Mouse (Mus musculus) hindbrain, embryonic 10.5 days (tissue): ENCODE measurements around the gene Apon. TPM values are rescaled to one million over a fixed set of nuclear protein-coding genes. Genes with fewer than 3 reads are reported as not detected.
A peak's percentile ranks its signal among the peaks of the same experiment; 100 is the strongest.
"Not testable (repeated sequence)": the region's sequence is repeated elsewhere in the genome, so short reads cannot be mapped to it uniquely, and the experiment has no call there.

Source experiments
- DNase-seq: peaks from one replicate; pipeline ENCODE4 v3.0.0-alpha.2; 2017; ENCODE audit warnings: low spot score
- H3K27ac ChIP-seq: fragments of 300-500 bp; sonication (generic); 2 replicates; pipeline ENCODE4 v1.5.1; 2016; ENCODE audit warnings: mild to moderate bottlenecking, moderate library complexity
- H3K27me3 ChIP-seq: fragments of 300-500 bp; sonication (generic); 2 replicates; pipeline ENCODE4 v1.6.1; 2016; ENCODE audit warnings: mild to moderate bottlenecking; ENCODE audit not compliant: poor library complexity, insufficient read depth, severe bottlenecking
- H3K36me3 ChIP-seq: fragments of 300-500 bp; sonication (generic); 2 replicates; pipeline ENCODE4 v1.6.1; 2016; ENCODE audit warnings: mild to moderate bottlenecking, moderate library complexity
- H3K4me1 ChIP-seq: fragments of 300-500 bp; sonication (generic); replicated peaks from 2 replicates; pipeline ENCODE4 v1.6.1; 2016; ENCODE audit warnings: mild to moderate bottlenecking
- H3K4me3 ChIP-seq: fragments of 300-500 bp; sonication (generic); 2 replicates; pipeline ENCODE4 v1.5.1; 2016; ENCODE audit warnings: mild to moderate bottlenecking, moderate library complexity
- H3K9me3 ChIP-seq: fragments of 300-500 bp; sonication (generic); 2 replicates; pipeline ENCODE4 v1.6.1; 2016; ENCODE audit warnings: mild to moderate bottlenecking, moderate library complexity
- WGBS: fragments of 180-500 bp; shearing (Covaris S2); methylation state at CpG from one replicate; pipeline ENCODE4 v1.1.7; 2016; 5-methylcytosine and 5-hydroxymethylcytosine counted together
- polyA plus RNA-seq: library from polyadenylated mRNA; unstranded; fragments of >200 nt; fragmentation: Nextera tagmentation; extraction: Ambion mirVana; gene quantifications from 2 replicates; pipeline ENCODE4 v1.2.1, GENCODE M21; 2016

Apon gene
- polyA plus RNA-seq: 0.54 and 0.56 TPM in 2 replicates

GRCm38 (mm10) chr10:128253677-128254255, at the start of gene Apon:
Apon (plus strand) TSS chr10:128254096.
- no peaks in the 10 kb centered on the region for H3K4me1 ChIP-seq
- H3K9me3 ChIP-seq: no peaks in the 10 kb centered on the region
- 90% methylated on average over 4 of the region's 4 CpGs for WGBS
- no peak for DNase-seq
- no peak within 1 kb of the TSS for H3K4me3 ChIP-seq
- H3K36me3 ChIP-seq: peaks cover 59% of the 10 kb centered on the region
- H3K27ac ChIP-seq: no peak within 1 kb of the TSS
- no peaks in the 10 kb centered on the region for H3K27me3 ChIP-seq

GRCm38 (mm10) chr10:128204941-128205340, 49.0 kb upstream of the Apon start:
- no peaks in the 10 kb centered on the region for H3K9me3 ChIP-seq
- H3K27me3 ChIP-seq: no peaks in the 10 kb centered on the region
- H3K4me1 ChIP-seq: peaks cover 11% of the 10 kb centered on the region; the same call in 1 of the 2 replicates
- peaks cover 15% of the 10 kb centered on the region for H3K36me3 ChIP-seq
- 89% methylated on average over 15 of the region's 15 CpGs for WGBS
- H3K27ac ChIP-seq: no peak overlapping the region
- H3K4me3 ChIP-seq: no peak overlapping the region
- DNase-seq: no peak

GRCm38 (mm10) chr10:128208326-128208725, 45.6 kb upstream of the Apon start:
- Histone ChIP-seq H3K27me3 (peaks cover 4% of the 10 kb centered on the region; the same call in 1 of the 2 replicates), H3K27ac (no peak overlapping the region), H3K4me3 (no peak overlapping the region), H3K4me1 (peaks cover 25% of the 10 kb centered on the region), H3K9me3 (no peaks in the 10 kb centered on the region), H3K36me3 (peaks cover 15% of the 10 kb centered on the region)
- 95% methylated on average over 10 of the region's 10 CpGs for WGBS
- DNase-seq: no peak

GRCm38 (mm10) chr10:128209311-128210009, 44.4 kb upstream of the Apon start:
- DNase-seq: no peak
- peaks cover 15% of the 10 kb centered on the region for H3K36me3 ChIP-seq
- H3K27me3 ChIP-seq: peaks cover 14% of the 10 kb centered on the region
- WGBS: 94% methylated on average over 11 of the region's 11 CpGs
- no peak overlapping the region for H3K27ac ChIP-seq
- no peaks in the 10 kb centered on the region for H3K9me3 ChIP-seq
- peaks cover 21% of the 10 kb centered on the region for H3K4me1 ChIP-seq
- no peak overlapping the region for H3K4me3 ChIP-seq

GRCm38 (mm10) chr10:128210131-128210530, 43.8 kb upstream of the Apon start:
- peaks cover 15% of the 10 kb centered on the region for H3K36me3 ChIP-seq
- H3K4me3 ChIP-seq: peak overlapping the region; percentile 72
- H3K9me3 ChIP-seq: no peaks in the 10 kb centered on the region
- H3K27ac ChIP-seq: no peak overlapping the region
- peaks cover 16% of the 10 kb centered on the region for H3K27me3 ChIP-seq
- H3K4me1 ChIP-seq: peaks cover 21% of the 10 kb centered on the region
- DNase-seq: no peak
- WGBS: 88% methylated on average over 2 of the region's 2 CpGs

GRCm38 (mm10) chr10:128210954-128211353, 42.9 kb upstream of the Apon start:
- Histone ChIP-seq H3K36me3 (peaks cover 15% of the 10 kb centered on the region), H3K27ac (peak overlapping the region; percentile 85), H3K4me3 (peak overlapping the region; percentile 72), H3K27me3 (peaks cover 16% of the 10 kb centered on the region), H3K9me3 (no peaks in the 10 kb centered on the region), H3K4me1 (peaks cover 21% of the 10 kb centered on the region)
- 38% methylated on average over 14 of the region's 14 CpGs for WGBS
- DNase-seq: no peak

- WGBS: under 1% methylated on average over 30 of the region's 30 CpGs
- Histone ChIP-seq H3K27ac (peak within 1 kb of the TSS; percentile 85), H3K9me3 (no peaks in the 10 kb centered on the region), H3K4me1 (peaks cover 21% of the 10 kb centered on the region), H3K27me3 (peaks cover 16% of the 10 kb centered on the region), H3K4me3 (peak within 1 kb of the TSS; percentile 72), H3K36me3 (peaks cover 11% of the 10 kb centered on the region)
- DNase-seq: peak; percentile 93
Measured at GRCm38 (mm10) chr10:128211390-128212108, 42.3 kb upstream of the Apon start, which contains the start of gene Spryd4. Spryd4 (minus strand) TSS chr10:128211807.

GRCm38 (mm10) chr10:128212148-128212547, 41.7 kb upstream of the Apon start:
- Histone ChIP-seq H3K4me1 (peaks cover 21% of the 10 kb centered on the region), H3K27me3 (peaks cover 16% of the 10 kb centered on the region), H3K27ac (peak overlapping the region; percentile 85), H3K36me3 (peaks cover 5% of the 10 kb centered on the region), H3K9me3 (no peaks in the 10 kb centered on the region), H3K4me3 (peak overlapping the region; percentile 72)
- WGBS: 54% methylated on average over 6 of the region's 6 CpGs
- no peak for DNase-seq

- Histone ChIP-seq H3K4me3 (peak overlapping the region; percentile 48), H3K27ac (peak overlapping the region; percentile 41; the same call in 1 of the 2 replicates), H3K9me3 (no peaks in the 10 kb centered on the region), H3K36me3 (peaks cover 5% of the 10 kb centered on the region), H3K4me1 (peaks cover 21% of the 10 kb centered on the region), H3K27me3 (peaks cover 16% of the 10 kb centered on the region)
- 3% methylated on average over 18 of the region's 18 CpGs for WGBS
- DNase-seq: peak; percentile 65
Measured at GRCm38 (mm10) chr10:128212871-128213323, 41.0 kb upstream of the Apon start.

- WGBS: 90% methylated on average over 4 of the region's 4 CpGs
- not testable (repeated sequence) for H3K36me3 ChIP-seq, H3K9me3 ChIP-seq, H3K27ac ChIP-seq, H3K4me3 ChIP-seq, DNase-seq
- Histone ChIP-seq H3K4me1 (peaks cover 21% of the 10 kb centered on the region), H3K27me3 (peaks cover 16% of the 10 kb centered on the region)
Measured at GRCm38 (mm10) chr10:128214112-128214511, 39.8 kb upstream of the Apon start.

GRCm38 (mm10) chr10:128214981-128215380, 38.9 kb upstream of the Apon start:
- H3K4me3 ChIP-seq: no peak overlapping the region
- no peak for DNase-seq
- H3K4me1 ChIP-seq: peaks cover 20% of the 10 kb centered on the region
- H3K9me3 ChIP-seq: no peaks in the 10 kb centered on the region
- no peaks in the 10 kb centered on the region for H3K36me3 ChIP-seq
- H3K27ac ChIP-seq: no peak overlapping the region
- WGBS: 83% methylated on average over 5 of the region's 5 CpGs
- H3K27me3 ChIP-seq: peaks cover 16% of the 10 kb centered on the region

- 95% methylated on average over 18 of the region's 18 CpGs for WGBS
- Histone ChIP-seq H3K27ac (no peak overlapping the region), H3K36me3 (no peaks in the 10 kb centered on the region), H3K27me3 (peaks cover 10% of the 10 kb centered on the region), H3K4me3 (no peak overlapping the region), H3K4me1 (peaks cover 4% of the 10 kb centered on the region), H3K9me3 (no peaks in the 10 kb centered on the region)
- no peak for DNase-seq
Measured at GRCm38 (mm10) chr10:128218387-128219117, 35.3 kb upstream of the Apon start.
